Mouse (Mus musculus) C2C12 (cell line): ENCODE measurements around the gene Cntn2. TPM values are rescaled to one million over a fixed set of nuclear protein-coding genes. Genes with fewer than 3 reads are reported as not detected.

ENCODE experiments used
- H3K27me3 ChIP-seq: one replicate; pipeline ENCODE4 v1.6.1; 2011; ENCODE audit not compliant: control insufficient read depth, insufficient read depth, insufficient read length
- H3K36me3 ChIP-seq: one replicate; pipeline ENCODE4 v1.6.1; 2011; ENCODE audit not compliant: control insufficient read depth, insufficient read depth
- H3K4me3 ChIP-seq: one replicate; pipeline ENCODE4 v1.5.1; 2011; ENCODE audit warnings: mild to moderate bottlenecking, control low read depth; ENCODE audit not compliant: poor library complexity, insufficient read depth, severe bottlenecking
- H3K79me2 ChIP-seq: one replicate; pipeline ENCODE4 v1.6.1; 2011; ENCODE audit not compliant: control insufficient read depth, insufficient read depth
- H3K79me3 ChIP-seq: one replicate; pipeline ENCODE4 v1.6.1; 2011; ENCODE audit warnings: low read depth, control low read depth
- H3ac ChIP-seq: one replicate; pipeline ENCODE3; 2011; ENCODE audit warnings: low read depth; ENCODE audit not compliant: control insufficient read depth, insufficient read length
- CEBPB ChIP-seq: IDR thresholded peaks from one replicate; pipeline ENCODE4 v1.6.1; 2011; ENCODE audit warnings: low read depth, mild to moderate bottlenecking, control low read depth, moderate library complexity
- CTCF ChIP-seq: IDR thresholded peaks from one replicate; pipeline ENCODE4 v1.5.1; 2011; ENCODE audit not compliant: control insufficient read depth, insufficient read depth, insufficient read length
- FOSL1 ChIP-seq: IDR thresholded peaks from one replicate; pipeline ENCODE4 v1.8.0; 2011; ENCODE audit warnings: mild to moderate bottlenecking, low read length; ENCODE audit not compliant: poor library complexity, insufficient read depth, severe bottlenecking
- MAX ChIP-seq: IDR thresholded peaks from one replicate; pipeline ENCODE4 v1.6.1; 2011; ENCODE audit warnings: mild to moderate bottlenecking, control low read depth
- MYOD1 ChIP-seq: IDR thresholded peaks from one replicate; pipeline ENCODE4 v1.6.1; 2011; ENCODE audit warnings: low read depth; ENCODE audit not compliant: control insufficient read depth, insufficient read length
- MYOG ChIP-seq: IDR thresholded peaks from one replicate; pipeline ENCODE4 v1.6.1; 2011; ENCODE audit not compliant: control insufficient read depth, insufficient read length; ENCODE audit errors: extremely low read depth
- USF1 ChIP-seq: IDR thresholded peaks from one replicate; pipeline ENCODE4 v1.6.1; 2011; ENCODE audit warnings: low read depth, mild to moderate bottlenecking, control low read depth, moderate library complexity
- polyA plus RNA-seq: library from polyadenylated mRNA; unstranded; fragments of >200 nt; fragmentation: generic; extraction: Trizol; gene quantifications from one replicate; pipeline ENCODE4 v1.2.1, GENCODE M21; 2012; ENCODE audit warnings: missing spikeins

Cntn2 gene
- polyA plus RNA-seq, 1 experiment: not detected

GRCm38 (mm10) chr1:132564946-132565345 lies 21.9 kb upstream of the Cntn2 start:
- Histone ChIP-seq H3K36me3 (no peaks in the 10 kb centered on the region), H3K4me3 (no peak overlapping the region), H3ac (no peak overlapping the region), H3K27me3 (peaks cover 80% of the 10 kb centered on the region), H3K79me2 (no peaks in the 10 kb centered on the region), H3K79me3 (no peaks in the 10 kb centered on the region)
- no peak for TF ChIP-seq FOSL1
- TF ChIP-seq USF1: no peak
- no peak for TF ChIP-seq CTCF
- TF ChIP-seq MYOG: no peak
- no peak for TF ChIP-seq CEBPB

DNA sequence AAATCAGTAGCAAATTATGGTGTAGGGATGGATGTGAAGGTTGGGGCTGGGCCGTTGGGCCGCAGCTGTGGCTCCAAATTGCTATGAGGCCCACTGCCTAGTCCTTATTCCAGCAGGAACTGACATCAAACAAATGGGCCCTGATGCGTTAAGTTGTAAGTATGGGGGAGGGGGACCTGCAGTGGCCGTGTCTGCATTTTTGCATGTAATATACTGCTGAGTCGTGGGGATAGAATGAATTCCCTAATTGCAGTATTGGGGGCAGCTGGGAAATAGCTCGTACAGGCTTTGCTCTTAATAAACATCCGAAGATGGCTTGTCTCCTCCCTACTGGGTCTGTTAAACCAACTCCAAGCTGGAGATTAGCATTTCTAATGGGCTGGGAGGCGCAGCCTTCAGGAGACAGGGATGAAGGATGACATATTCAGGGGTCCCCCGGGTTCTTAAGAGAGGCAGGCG lies 19.3 kb upstream of the Cntn2 start:
- H3K27me3 ChIP-seq: peaks cover 80% of the 10 kb centered on the region
- no peaks in the 10 kb centered on the region for H3K79me2 ChIP-seq
- no peaks in the 10 kb centered on the region for H3K36me3 ChIP-seq
- no peak for TF ChIP-seq FOSL1
- TF ChIP-seq MYOD1: no peak
- TF ChIP-seq USF1: no peak
- no peak for TF ChIP-seq MAX
- no peak for TF ChIP-seq CEBPB
- no peak for TF ChIP-seq MYOG
- TF ChIP-seq CTCF: no peak
- no peak overlapping the region for H3ac ChIP-seq
- H3K79me3 ChIP-seq: no peaks in the 10 kb centered on the region
- H3K4me3 ChIP-seq: no peak overlapping the region

GRCm38 (mm10) chr1:132560907-132561700 lies 18.0 kb upstream of the Cntn2 start:
- H3K79me2 ChIP-seq: no peaks in the 10 kb centered on the region
- H3K79me3 ChIP-seq: no peaks in the 10 kb centered on the region
- TF ChIP-seq MYOD1 (no peak), MAX (no peak), CTCF (no peak), MYOG (no peak), CEBPB (no peak), USF1 (no peak), FOSL1 (no peak)
- H3ac ChIP-seq: no peak overlapping the region
- peaks cover 74% of the 10 kb centered on the region for H3K27me3 ChIP-seq
- no peaks in the 10 kb centered on the region for H3K36me3 ChIP-seq
- H3K4me3 ChIP-seq: no peak overlapping the region

- Histone ChIP-seq H3K79me2 (no peaks in the 10 kb centered on the region), H3K27me3 (peaks cover 70% of the 10 kb centered on the region), H3ac (no peak overlapping the region), H3K36me3 (no peaks in the 10 kb centered on the region), H3K4me3 (no peak overlapping the region), H3K79me3 (no peaks in the 10 kb centered on the region)
- TF ChIP-seq CTCF: no peak
These were observed 16.0 kb upstream of the Cntn2 start for GRCm38 (mm10) chr1:132559045-132559444.

- H3ac ChIP-seq: no peak overlapping the region
- H3K27me3 ChIP-seq: peaks cover 67% of the 10 kb centered on the region
- H3K79me2 ChIP-seq: no peaks in the 10 kb centered on the region
- TF ChIP-seq FOSL1: no peak
- no peak for TF ChIP-seq MYOG
- TF ChIP-seq CTCF: no peak
- no peak for TF ChIP-seq MYOD1
- TF ChIP-seq MAX: no peak
- TF ChIP-seq USF1: no peak
- no peaks in the 10 kb centered on the region for H3K36me3 ChIP-seq
- H3K79me3 ChIP-seq: no peaks in the 10 kb centered on the region
- H3K4me3 ChIP-seq: no peak overlapping the region
These were observed 15.0 kb upstream of the Cntn2 start for GRCm38 (mm10) chr1:132557901-132558631.
